ENCODE assay signal across 19 mouse cellular contexts in the genomic region with DNA sequence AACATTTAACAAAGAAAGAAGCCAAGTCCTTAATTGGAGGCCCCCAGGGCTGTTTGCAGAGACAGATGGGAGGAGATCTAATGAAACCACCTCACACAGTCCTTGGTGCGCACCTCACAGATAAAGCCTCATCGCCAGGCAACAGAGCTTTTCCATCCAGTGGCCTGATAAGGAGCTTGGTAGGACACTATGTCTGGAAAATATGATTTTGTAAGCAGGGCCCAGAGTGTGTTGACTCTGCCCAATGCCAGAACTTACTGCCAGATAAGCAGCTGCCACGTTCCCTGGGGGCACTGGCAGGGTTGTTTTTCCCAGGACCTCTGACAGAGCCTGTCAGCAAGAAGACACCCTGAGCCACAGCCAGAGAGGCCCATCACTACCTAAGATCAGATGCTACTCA. TPM values are rescaled to one million over a fixed set of nuclear protein-coding genes. Genes with fewer than 3 reads are reported as not detected.
DNase-seq lines count a peak whose midpoint lies in the region; ATAC-seq and TF ChIP-seq lines count a peak whose summit lies in the region.
"Had no signal": no experiment of that assay in that cellular context is flagged by ENCODE, and none has a peak within 500 bp of the region (broad histone marks: within the 10 kb centered on the region; RNA-seq: fewer than 3 reads in every experiment).

No protein-coding gene starts in this region.

- 49% methylated on average over 3 of the region's 3 CpGs for WGBS in forebrain, embryonic 15.5 days
- WGBS in forebrain, embryonic 10.5 days, result 72% methylated on average over 3 of the region's 3 CpGs
- WGBS in liver, embryonic 14.5 days (ENCODE audit: insufficient replicate concordance), result 18% methylated on average over 3 of the region's 3 CpGs

- H3K27me3 ChIP-seq in forebrain, embryonic 15.5 days, result no peaks in the 10 kb centered on the region; the same call in 1 of the 2 replicates
- peaks cover 29% of the 10 kb centered on the region for H3K27me3 ChIP-seq in forebrain, embryonic 10.5 days (ENCODE audit: poor library complexity, severe bottlenecking)
- peaks cover 18% of the 10 kb centered on the region for H3K27me3 ChIP-seq in liver, embryonic 14.5 days (ENCODE audit: control insufficient read depth, insufficient read depth, low read length)

- H3K9me3 ChIP-seq in forebrain, embryonic 15.5 days, result no peaks in the 10 kb centered on the region
- no peaks in the 10 kb centered on the region for H3K9me3 ChIP-seq in forebrain, embryonic 10.5 days
- H3K9me3 ChIP-seq in liver, embryonic 14.5 days (ENCODE audit: control insufficient read depth, low read length), result no peaks in the 10 kb centered on the region
- H3K9me3 ChIP-seq: heart, embryonic 12.5 days; hindbrain, embryonic 15.5 days; kidney, embryonic 15.5 days; midbrain, embryonic 10.5 days had no signal

- H3K4me2 ChIP-seq in forebrain, embryonic 15.5 days (replicated peaks), result no peak overlapping the region
- H3K4me2 ChIP-seq in liver, embryonic 14.5 days (ENCODE audit: low read depth), result peak overlapping the region; percentile 11
- H3K4me2 ChIP-seq: heart, embryonic 12.5 days; hindbrain, embryonic 15.5 days; kidney, embryonic 15.5 days had no signal

- H3K4me3 ChIP-seq in forebrain, embryonic 15.5 days, result no peak overlapping the region
- no peak overlapping the region for H3K4me3 ChIP-seq in forebrain, embryonic 10.5 days
- H3K4me3 ChIP-seq in liver, embryonic 14.5 days (ENCODE audit: insufficient read depth in 1 of 2, low read depth in 2 of 2, low read length in 2 of 2), result no peak overlapping the region
- H3K4me3 ChIP-seq: heart, embryonic 12.5 days; hindbrain, embryonic 15.5 days; kidney, embryonic 15.5 days; midbrain, embryonic 10.5 days had no signal

- peak; percentile 59 to 68 for DNase-seq in adrenal gland, adult (ENCODE audit: inconsistent age in 2 of 2, low spot score in 1 of 2)
- DNase-seq in adrenal gland, postnatal 4 days (ENCODE audit: low spot score in 2 of 2), result no peak
- no peak for DNase-seq in forebrain, embryonic 10.5 days (ENCODE audit: extremely low spot score, low spot score)
- peak; percentile 57 for DNase-seq in brain, embryonic 14.5 days (ENCODE audit: low read depth)
- DNase-seq in liver, embryonic 14.5 days (ENCODE audit: low read depth in 3 of 3, low spot score in 3 of 3), result peak; percentile 28 to 37 (median 30)
- DNase-seq in thymus, postnatal 0 days (ENCODE audit: low spot score), result no peak
- no peak for DNase-seq in lung, postnatal 25 days (ENCODE audit: low spot score)
- DNase-seq: cerebellum, adult 8-10 months; layer of hippocampus, adult 9-11 months had no signal

- no peak for TF ChIP-seq POLR2A in brain, embryonic 14.5 days (IDR thresholded peaks at IDR 0.05; ENCODE audit: borderline replicate concordance, extremely low read depth, insufficient read depth, insufficient read length, poor library complexity, severe bottlenecking)

- TF ChIP-seq EP300 in liver, embryonic 14.5 days (IDR thresholded peaks at IDR 0.05; ENCODE audit: low read depth), result peak; percentile 81

- H3K9ac ChIP-seq in forebrain, embryonic 15.5 days (replicated peaks), result no peak overlapping the region
- H3K9ac ChIP-seq in liver, embryonic 14.5 days (replicated peaks), result no peak overlapping the region
- H3K9ac ChIP-seq: heart, embryonic 12.5 days; hindbrain, embryonic 15.5 days; kidney, embryonic 15.5 days had no signal

- H3K36me3 ChIP-seq in forebrain, embryonic 15.5 days, result no peaks in the 10 kb centered on the region
- no peaks in the 10 kb centered on the region for H3K36me3 ChIP-seq in forebrain, embryonic 10.5 days (replicated peaks)
- H3K36me3 ChIP-seq in liver, embryonic 14.5 days (replicated peaks; ENCODE audit: control insufficient read depth, insufficient read depth, low read depth), result no peaks in the 10 kb centered on the region
- H3K36me3 ChIP-seq: heart, embryonic 12.5 days; hindbrain, embryonic 15.5 days; kidney, embryonic 15.5 days; midbrain, embryonic 10.5 days had no signal

- ATAC-seq in forebrain, embryonic 15.5 days (replicated peaks), result no peak
- ATAC-seq in liver, embryonic 14.5 days (ENCODE audit: insufficient read depth), result peak; percentile 89
- ATAC-seq: activated CD4-positive, CD25-positive, alpha-beta regulatory T cell, adult 4 months; intestine, embryonic 16.5 days; Patski had no signal

- H3K27ac ChIP-seq in forebrain, embryonic 15.5 days (replicated peaks), result 0 out of 2 replicates have a peak overlapping the region, but pooled peaks have one; percentile 27
- no peak overlapping the region for H3K27ac ChIP-seq in forebrain, embryonic 10.5 days
- H3K27ac ChIP-seq in liver, embryonic 14.5 days, result no peak overlapping the region
- H3K27ac ChIP-seq: hindbrain, embryonic 15.5 days; kidney, embryonic 15.5 days; midbrain, embryonic 10.5 days had no signal

- no peak for TF ChIP-seq CTCF in brain, embryonic 14.5 days (IDR thresholded peaks at IDR 0.05; ENCODE audit: borderline replicate concordance, extremely low read depth, insufficient read depth, insufficient read length)
- no peak for TF ChIP-seq CTCF in liver, embryonic 14.5 days (IDR thresholded peaks at IDR 0.05; ENCODE audit: low read depth)

- peaks cover 31% of the 10 kb centered on the region for H3K4me1 ChIP-seq in forebrain, embryonic 15.5 days
- peaks cover 35% of the 10 kb centered on the region for H3K4me1 ChIP-seq in forebrain, embryonic 10.5 days
- peaks cover 0 to 3% of the 10 kb centered on the region in 2 experiments; a peak in 1 of 4 replicates for H3K4me1 ChIP-seq in liver, embryonic 14.5 days (replicated peaks; ENCODE audit: control insufficient read depth in 2 of 2, insufficient read depth in 2 of 2, low read length in 1 of 2)

RNA-seq across cellular contexts. Expression of gene Chga, which starts 3.6 kb away (rescaled TPM):
- total RNA-seq in adrenal gland, postnatal 4 days (2021), result 1,000 to 10,000 TPM; 1,913 to 1,920 TPM
- polyA plus RNA-seq in forebrain, embryonic 15.5 days (2015; fragmentation: Nextera tagmentation; extraction: Ambion mirVana), result 99.3 and 102 TPM in 2 replicates
- 6.7 and 9.2 TPM in 2 replicates for polyA plus RNA-seq in forebrain, embryonic 10.5 days (2016; fragmentation: Nextera tagmentation; extraction: Ambion mirVana)
- polyA plus RNA-seq in brain, embryonic 14.5 days (2012; rRNA removed), result 56.3 and 74.5 TPM in 2 replicates
- polyA plus RNA-seq in liver, embryonic 14.5 days (2012; rRNA removed), result 0.87 and 1.2 TPM in 2 replicates
- polyA plus RNA-seq in liver, embryonic 14.5 days (2014; fragmentation: Nextera tagmentation; extraction: Ambion mirVana), result 1.9 and 2.7 TPM in 2 replicates
- polyA plus RNA-seq in thymus, postnatal 0 days (2015; fragmentation: Nextera tagmentation; extraction: Ambion mirVana), result 13.2 and 25.2 TPM in 2 replicates
- total RNA-seq: gastrocnemius, adult 18-20 months; heart, postnatal 25 days had no signal
- polyA plus RNA-seq: activated CD4-positive, CD25-positive, alpha-beta regulatory T cell, adult 4 months had no signal

Comparison
In these comparisons a context has a peak if more than half of its experiments do, and no peak if none do; other contexts are left out.
1. DNase-seq: peak in adrenal gland, adult (2 of 2), brain, embryonic 14.5 days (single experiment) and liver, embryonic 14.5 days (3 of 3); none in adrenal gland, postnatal 4 days (0 of 2), forebrain, embryonic 10.5 days (single experiment), thymus, postnatal 0 days (single experiment) and lung, postnatal 25 days (single experiment).